Mouse (Mus musculus): Measurements from ENCODE around the gene Zic4.

Gene Zic4

GRCm38 (mm10) chr9:91363814-91364126 lies 1.6 kb downstream of the Zic4 start:
- DNase-seq, result no peak

GRCm38 (mm10) chr9:91364127-91364970 lies 2.1 kb downstream of the Zic4 start:
- DNase-seq, result peak; percentile 65

- DNase-seq, result peak; percentile 73
Observed at GRCm38 (mm10) chr9:91364971-91365501, 2.8 kb downstream of the Zic4 start.

- DNase-seq, result peak; percentile 96
Observed at GRCm38 (mm10) chr9:91365664-91366063, 3.5 kb downstream of the Zic4 start, which contains the start of gene Zic1. Zic1 (minus strand) TSS chr9:91365810.

- DNase-seq, result peak; percentile 78
Observed at GRCm38 (mm10) chr9:91366226-91366998, 4.2 kb downstream of the Zic4 start.

GRCm38 (mm10) chr9:91366999-91367811 lies 5.0 kb downstream of the Zic4 start:
- peak; percentile 72 for DNase-seq

GRCm38 (mm10) chr9:91368150-91368549 lies 5.9 kb downstream of the Zic4 start:
- DNase-seq, result peak; percentile 73

- DNase-seq, result no peak
Observed at GRCm38 (mm10) chr9:91368946-91369292, 6.7 kb downstream of the Zic4 start.

- peak; percentile 72 for DNase-seq
Observed at GRCm38 (mm10) chr9:91369293-91369991, 7.2 kb downstream of the Zic4 start.

- peak; percentile 68 for DNase-seq
Observed at GRCm38 (mm10) chr9:91370191-91370708, 8.0 kb downstream of the Zic4 start.

GRCm38 (mm10) chr9:91371011-91371410 lies 8.8 kb downstream of the Zic4 start:
- DNase-seq, result no peak

- DNase-seq, result peak; percentile 34
Observed at GRCm38 (mm10) chr9:91371608-91372007, 9.4 kb downstream of the Zic4 start.

- peak; percentile 41 for DNase-seq
Observed at GRCm38 (mm10) chr9:91373811-91374575, 11.8 kb downstream of the Zic4 start.

GRCm38 (mm10) chr9:91374665-91375064 lies 12.5 kb downstream of the Zic4 start:
- peak; percentile 47 for DNase-seq

- DNase-seq, result peak; percentile 78
Observed at GRCm38 (mm10) chr9:91377036-91377872, 15.0 kb downstream of the Zic4 start.

- DNase-seq, result peak; percentile 77
Observed at GRCm38 (mm10) chr9:91377873-91378150, 15.6 kb downstream of the Zic4 start.

- peak; percentile 80 for DNase-seq
Observed at GRCm38 (mm10) chr9:91378411-91379299, 16.4 kb downstream of the Zic4 start.

GRCm38 (mm10) chr9:91379300-91379635 lies 17.1 kb downstream of the Zic4 start:
- DNase-seq, result no peak

- peak; percentile 64 for DNase-seq
Observed at GRCm38 (mm10) chr9:91379781-91380457, 17.7 kb downstream of the Zic4 start.
